Mouse (Mus musculus) gastrocnemius, adult 18-20 months (tissue): ENCODE measurements around the gene Gm3182. TPM values are rescaled to one million over a fixed set of nuclear protein-coding genes. Genes with fewer than 3 reads are reported as not detected.
"Not testable (repeated sequence)": the region's sequence is repeated elsewhere in the genome, so short reads cannot be mapped to it uniquely, and the experiment has no call there.

Experiments
- DNase-seq: peaks from one replicate; pipeline ENCODE4 v3.0.0; 2021; ENCODE audit warnings: low spot score
- long read RNA-seq, 2 experiments: library from polyadenylated mRNA; stranded (forward); transcript quantifications; one replicate each; pipeline ENCODE4 v2.0.0; 2021
- total RNA-seq, 2 experiments: library from RNA; stranded (reverse); gene quantifications; 2 replicates each; pipeline ENCODE4 v1.2.3; 2021

The Gm3182 gene
- not detected for total RNA-seq
- long read RNA-seq, experiment 1, result 0 reads
- long read RNA-seq, experiment 2, result 0 reads

DNA sequence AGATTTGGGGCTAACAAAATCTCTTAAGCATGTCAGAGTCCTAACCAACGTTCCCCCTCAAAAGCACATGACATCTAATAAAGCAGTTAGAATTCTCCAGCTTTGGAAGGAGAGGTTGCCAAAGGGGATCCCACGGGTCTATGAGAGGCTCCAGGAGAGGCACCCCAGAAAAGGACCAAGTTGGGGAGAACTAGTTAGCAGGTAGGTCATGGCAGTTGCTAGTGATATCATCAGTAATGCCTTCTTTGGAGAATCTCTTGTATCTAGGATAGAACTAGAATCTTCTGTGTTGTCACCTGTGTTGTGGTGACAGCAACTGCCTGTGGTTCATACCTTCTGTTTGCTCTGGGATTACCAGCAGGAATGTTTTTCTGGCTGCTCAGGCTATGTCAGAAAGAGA lies at the start of gene Gm3182:
Gm3182 (plus strand) TSS at position 301 of the 400 bp plus-strand sequence.
- not testable (repeated sequence) for DNase-seq

DNA sequence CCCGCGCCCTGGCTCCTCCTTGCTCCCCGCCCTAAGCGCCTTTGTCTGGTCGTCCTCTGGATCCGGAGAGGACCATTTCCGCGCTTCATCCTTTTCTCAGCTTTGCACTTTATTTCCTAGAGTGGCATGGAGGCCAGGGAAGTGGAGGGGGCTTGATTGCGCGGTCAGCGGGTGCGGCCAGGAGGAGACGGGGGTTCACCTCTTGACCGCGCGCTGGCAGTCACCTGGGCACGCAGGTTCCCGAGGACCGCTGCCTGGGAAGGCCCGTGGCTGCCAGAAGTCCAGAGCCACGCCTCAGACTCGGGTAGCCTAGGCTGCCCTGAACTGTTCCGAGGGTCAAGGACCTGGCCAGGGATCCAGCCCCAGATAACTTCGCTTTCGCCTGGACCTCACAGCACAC lies 17.9 kb downstream of the Gm3182 start:
- DNase-seq, result not testable (repeated sequence)

Other genes with a start within 250 kb of the Gm3182 start
- not detected for gene Gm3138, start 232.1 kb upstream of the Gm3182 start, total RNA-seq
- not detected for gene Gm3149, start 164.5 kb upstream of the Gm3182 start, total RNA-seq
- gene 2610042L04Rik, start 147.0 kb upstream of the Gm3182 start, total RNA-seq, result not detected
- not detected for gene Gm3159, start 84.2 kb upstream of the Gm3182 start, total RNA-seq
- gene Gm3164, start 66.3 kb upstream of the Gm3182 start, total RNA-seq, result under 1 TPM in 1 of 2 experiments, not detected in 1; 0.17 TPM
- not detected for gene Gm3173, start 50.8 kb upstream of the Gm3182 start, total RNA-seq
- gene Gm3047, start 73.7 kb downstream of the Gm3182 start, total RNA-seq, result not detected
- gene Gm8159, start 150.6 kb downstream of the Gm3182 start, total RNA-seq, result not detected
- not detected for gene Gm3239, start 182.4 kb downstream of the Gm3182 start, total RNA-seq
- not detected for gene Gm7876, start 227.5 kb downstream of the Gm3182 start, total RNA-seq
- gene Gm3252, start 245.0 kb downstream of the Gm3182 start, total RNA-seq, result under 1 TPM in 1 of 2 experiments, not detected in 1; 0.12 TPM